Mouse (Mus musculus): ENCODE results near the gene Lamtor5. TPM values are rescaled to one million over a fixed set of nuclear protein-coding genes. Genes with fewer than 3 reads are reported as not detected.

Gene Lamtor5
- total RNA-seq (2021): 74.6 and 91.9 TPM in 2 replicates
- long read RNA-seq, transcript Lamtor5-201 (4 exons, 881 nt): major isoform, 57 of 59 reads
- long read RNA-seq, partial matches to known transcripts: 1 of 59 reads
- long read RNA-seq, other reads (novel, unspliced or antisense): 1 of 59 reads

- peak; percentile 89 for DNase-seq
These were observed at the start of gene Lamtor5 for GRCm38 (mm10) chr3:107278479-107279269. TSS of gene Lamtor5 (plus strand) at chr3:107278858.

- DNase-seq: no peak
These were observed 49.4 kb upstream of the Lamtor5 start for GRCm38 (mm10) chr3:107229221-107229620.

DNA sequence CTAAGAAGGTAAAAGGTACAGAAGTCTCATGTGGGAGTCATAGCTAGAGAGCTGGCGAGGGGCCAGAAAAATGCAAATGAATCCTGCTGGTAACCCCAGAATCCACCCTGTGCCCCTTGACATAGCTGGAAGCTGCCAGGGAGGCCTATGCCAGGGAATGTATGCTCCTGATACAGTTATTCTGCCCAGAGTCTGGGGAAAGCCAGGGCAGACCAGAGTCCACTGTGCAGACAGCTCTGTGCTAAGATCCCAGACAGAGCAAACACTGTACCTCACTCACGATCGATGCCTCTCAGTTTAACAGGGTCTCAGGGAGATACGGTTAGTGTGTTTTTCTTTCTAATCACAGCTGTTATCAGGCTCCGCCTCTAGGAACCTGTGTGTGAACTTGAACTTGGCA is 48.8 kb upstream of the Lamtor5 start:
- no peak for DNase-seq

DNA sequence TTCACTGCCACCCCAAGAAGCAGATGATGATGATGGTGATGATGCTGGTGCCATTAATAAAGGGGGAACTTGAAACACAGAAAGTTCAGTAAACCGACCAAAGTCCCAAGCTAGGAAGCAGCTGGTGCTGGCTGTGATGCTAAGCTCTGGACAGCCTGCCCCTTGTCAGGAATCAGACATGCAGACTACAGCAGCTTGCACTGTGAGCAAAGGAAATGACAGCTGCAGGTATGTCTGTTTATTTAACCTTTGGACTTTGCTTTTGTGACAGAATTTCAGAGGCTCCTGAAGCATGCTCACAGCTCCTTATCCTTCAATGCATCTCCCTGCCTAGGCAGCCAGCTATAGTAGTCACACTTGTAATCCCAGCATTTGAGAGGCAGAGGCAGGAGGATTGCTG is 48.1 kb upstream of the Lamtor5 start, which contains the start of gene A630076J17Rik:
Gene A630076J17Rik (plus strand): TSS at position 88 of the 400 bp plus-strand sequence.
- no peak for DNase-seq

DNA sequence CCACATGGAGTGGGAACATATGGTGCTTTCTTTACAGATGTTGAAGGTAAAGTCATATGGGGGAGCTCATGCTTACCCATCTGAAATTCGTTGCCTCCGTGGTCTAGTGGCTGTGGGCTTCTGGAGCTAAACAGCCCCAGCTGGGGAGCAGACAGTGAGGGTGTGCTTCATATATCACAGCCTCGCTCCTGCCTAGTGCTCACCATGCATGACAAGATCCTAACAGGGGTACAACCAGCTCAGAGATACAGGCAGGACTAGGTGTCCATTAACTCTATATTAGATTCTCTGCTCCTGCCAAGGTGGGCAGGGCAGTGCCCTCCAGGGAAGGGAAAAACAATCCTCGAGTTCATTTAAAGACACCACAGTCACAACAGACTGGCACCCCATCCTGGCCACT is 47.5 kb upstream of the Lamtor5 start:
- no peak for DNase-seq

- peak; percentile 76 for DNase-seq
These were observed 45.3 kb upstream of the Lamtor5 start for GRCm38 (mm10) chr3:107233351-107233813.

DNA sequence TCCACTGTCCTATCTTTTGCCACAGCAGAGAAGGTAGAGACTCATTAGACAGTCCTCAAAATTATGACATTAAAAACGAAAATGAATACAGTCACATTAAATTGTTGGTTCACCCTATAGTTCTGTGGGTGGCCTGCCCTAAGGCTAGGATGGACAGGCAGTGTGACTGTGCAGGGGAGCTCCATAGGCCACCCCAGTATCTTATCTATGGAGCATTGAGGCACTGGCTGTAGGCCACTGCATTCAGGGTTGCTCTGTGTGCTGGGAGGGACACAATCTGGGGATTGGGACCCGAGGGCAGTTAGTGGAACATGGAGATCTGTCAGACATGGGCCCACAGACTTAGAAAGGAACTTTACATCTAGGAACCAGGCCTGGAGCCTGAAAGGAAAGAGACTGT is 44.7 kb upstream of the Lamtor5 start:
- DNase-seq: no peak

GRCm38 (mm10) chr3:107238051-107238450 is 40.6 kb upstream of the Lamtor5 start:
- no peak for DNase-seq

DNA sequence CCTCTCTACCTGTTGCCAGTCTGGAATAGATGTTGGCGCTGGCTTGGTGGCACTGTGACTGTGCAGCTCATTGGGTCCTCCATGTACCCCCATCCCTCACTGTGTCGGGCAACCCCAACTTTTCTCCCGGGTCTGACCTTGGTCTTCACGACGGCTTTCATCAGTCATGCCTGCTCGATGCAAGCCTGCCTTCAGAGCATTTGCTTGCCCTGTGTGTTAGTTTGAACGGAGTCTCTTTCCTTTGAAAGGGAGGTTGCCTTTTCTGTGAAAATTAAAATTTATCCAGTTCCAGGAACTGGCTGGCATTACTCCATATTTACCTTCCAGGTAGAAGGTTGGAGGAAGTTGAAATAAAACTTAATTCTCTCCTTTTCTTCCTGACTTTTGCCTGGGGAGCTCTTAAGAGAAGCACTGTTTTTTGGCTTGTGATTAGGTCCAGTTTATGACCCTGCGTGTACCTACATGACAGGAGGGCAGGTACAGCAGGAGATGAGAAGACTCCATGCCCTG is 40.1 kb upstream of the Lamtor5 start:
- DNase-seq: no peak

- no peak for DNase-seq
These were observed 39.1 kb upstream of the Lamtor5 start, which contains the start of gene Prok1 for GRCm38 (mm10) chr3:107239607-107240006. TSS of gene Prok1 (minus strand) at chr3:107239707.

GRCm38 (mm10) chr3:107241389-107242094 is 37.1 kb upstream of the Lamtor5 start:
- DNase-seq: no peak

DNA sequence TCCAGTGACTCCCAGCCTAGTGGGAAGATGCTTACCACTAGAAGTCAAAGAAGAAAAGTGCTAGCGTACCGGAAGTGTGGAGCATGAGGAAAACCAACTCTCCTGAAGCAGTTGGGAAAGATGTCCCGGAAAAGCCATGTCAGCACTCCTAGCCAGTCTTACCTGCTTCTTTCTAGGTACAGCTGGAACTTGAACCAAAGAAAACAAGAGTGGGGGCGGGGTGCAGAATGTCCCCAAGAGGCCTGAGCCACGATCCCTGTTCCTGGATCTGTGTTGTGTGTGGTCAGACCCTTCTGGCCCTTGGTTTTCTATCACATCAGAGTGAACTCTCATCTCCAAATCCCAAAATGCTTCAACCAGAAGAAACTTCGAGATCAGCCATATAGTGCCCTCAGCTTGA is 31.8 kb upstream of the Lamtor5 start:
- DNase-seq: no peak

DNA sequence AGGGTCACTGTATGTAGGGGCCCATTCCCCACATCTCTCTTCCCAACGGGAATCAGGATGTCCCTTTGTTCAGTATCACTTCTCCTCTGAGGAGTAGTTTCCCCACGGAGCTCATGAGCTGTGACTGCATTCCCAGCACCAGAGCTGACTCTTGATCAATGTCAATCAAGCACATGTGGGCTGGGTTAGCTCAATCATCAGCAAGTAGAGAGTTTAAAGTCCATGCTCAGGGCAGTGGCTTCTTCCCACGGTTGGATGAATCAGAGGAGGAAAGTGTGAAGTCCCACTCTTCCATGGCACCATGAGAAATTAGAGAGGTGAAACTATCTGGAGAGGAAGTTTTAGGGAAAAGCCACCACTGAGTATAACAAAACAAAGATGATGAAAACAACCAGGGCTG is 29.6 kb upstream of the Lamtor5 start:
- DNase-seq: no peak

GRCm38 (mm10) chr3:107250320-107250719 is 28.3 kb upstream of the Lamtor5 start:
- no peak for DNase-seq

DNA sequence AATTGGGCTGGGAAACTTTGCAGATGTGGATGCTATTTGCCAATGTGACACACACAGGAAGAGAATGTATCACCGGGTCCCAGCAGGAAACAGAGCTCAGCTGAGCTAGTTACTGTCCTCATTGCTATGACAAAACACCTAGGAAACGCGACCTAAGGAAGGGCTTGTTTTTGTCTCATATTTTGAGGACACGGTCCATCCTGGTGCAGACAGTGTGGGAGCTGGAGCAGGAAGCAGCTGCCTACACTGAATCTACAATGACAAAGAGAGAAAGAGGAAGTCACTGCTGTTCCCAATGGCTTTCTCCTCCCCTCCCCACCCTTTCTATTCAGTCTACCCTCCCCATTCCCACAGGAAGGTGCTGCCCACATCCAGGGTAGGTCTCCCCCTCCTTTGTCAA is 26.6 kb upstream of the Lamtor5 start:
- no peak for DNase-seq

DNA sequence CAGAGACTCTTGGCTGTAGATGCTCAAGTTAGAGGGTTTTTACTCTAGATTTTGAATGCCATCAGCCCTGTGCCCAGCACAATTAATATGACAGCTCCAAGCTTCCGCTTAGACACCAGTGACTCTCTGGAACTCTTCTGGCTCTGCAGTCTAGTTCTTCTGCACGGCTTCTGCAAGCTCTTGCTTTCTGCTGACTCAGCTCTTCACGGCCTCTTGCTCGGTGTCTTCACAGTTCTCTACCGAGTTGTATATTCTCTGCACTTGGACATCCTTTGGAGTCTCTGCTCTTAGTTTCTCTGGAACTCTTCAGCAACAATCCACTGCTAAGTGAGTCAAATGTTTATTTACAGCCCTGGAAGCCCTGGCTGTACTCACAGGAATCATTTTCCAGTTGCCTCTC is 24.7 kb upstream of the Lamtor5 start:
- DNase-seq: no peak

DNA sequence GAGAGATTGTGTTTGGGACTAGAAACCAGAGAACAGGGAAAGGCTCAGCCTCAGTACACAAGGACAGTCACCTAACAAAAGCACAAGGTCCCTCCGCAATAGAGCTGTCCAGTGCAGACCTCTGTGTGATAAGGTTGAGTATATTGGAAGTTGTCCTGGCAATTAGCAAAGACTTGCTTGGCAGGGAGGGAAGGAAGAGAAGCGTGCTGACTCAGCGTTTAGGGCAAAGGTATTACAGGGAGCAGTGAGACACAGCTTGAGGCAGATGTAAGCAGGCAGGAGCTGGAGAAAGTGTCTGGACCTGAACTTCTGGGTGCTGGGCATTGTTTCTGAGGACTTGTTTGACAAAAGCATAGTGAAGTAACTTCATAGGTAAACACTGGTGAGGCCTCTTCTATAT is 22.7 kb upstream of the Lamtor5 start:
- DNase-seq: no peak

GRCm38 (mm10) chr3:107256724-107257123 is 21.9 kb upstream of the Lamtor5 start:
- DNase-seq: no peak

DNA sequence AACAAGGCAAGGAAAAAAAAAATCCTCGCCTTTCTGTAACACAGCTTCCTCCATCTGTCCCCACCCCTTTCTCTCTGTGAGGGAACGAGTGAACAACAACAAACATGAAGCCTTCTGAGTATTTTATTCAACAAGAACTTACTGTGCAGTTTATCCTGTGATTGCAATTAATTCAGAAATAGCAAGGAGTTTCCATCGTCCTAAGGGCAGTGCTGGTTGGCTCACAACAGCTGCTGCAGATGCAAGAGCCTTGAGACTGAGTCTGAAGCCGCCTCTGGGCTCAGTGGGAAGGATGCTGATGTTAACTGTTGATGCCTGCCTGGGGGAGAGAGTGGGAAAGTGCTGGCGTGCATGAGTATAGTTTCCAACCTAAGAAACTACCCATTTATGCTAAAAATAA is 20.7 kb upstream of the Lamtor5 start:
- no peak for DNase-seq

DNA sequence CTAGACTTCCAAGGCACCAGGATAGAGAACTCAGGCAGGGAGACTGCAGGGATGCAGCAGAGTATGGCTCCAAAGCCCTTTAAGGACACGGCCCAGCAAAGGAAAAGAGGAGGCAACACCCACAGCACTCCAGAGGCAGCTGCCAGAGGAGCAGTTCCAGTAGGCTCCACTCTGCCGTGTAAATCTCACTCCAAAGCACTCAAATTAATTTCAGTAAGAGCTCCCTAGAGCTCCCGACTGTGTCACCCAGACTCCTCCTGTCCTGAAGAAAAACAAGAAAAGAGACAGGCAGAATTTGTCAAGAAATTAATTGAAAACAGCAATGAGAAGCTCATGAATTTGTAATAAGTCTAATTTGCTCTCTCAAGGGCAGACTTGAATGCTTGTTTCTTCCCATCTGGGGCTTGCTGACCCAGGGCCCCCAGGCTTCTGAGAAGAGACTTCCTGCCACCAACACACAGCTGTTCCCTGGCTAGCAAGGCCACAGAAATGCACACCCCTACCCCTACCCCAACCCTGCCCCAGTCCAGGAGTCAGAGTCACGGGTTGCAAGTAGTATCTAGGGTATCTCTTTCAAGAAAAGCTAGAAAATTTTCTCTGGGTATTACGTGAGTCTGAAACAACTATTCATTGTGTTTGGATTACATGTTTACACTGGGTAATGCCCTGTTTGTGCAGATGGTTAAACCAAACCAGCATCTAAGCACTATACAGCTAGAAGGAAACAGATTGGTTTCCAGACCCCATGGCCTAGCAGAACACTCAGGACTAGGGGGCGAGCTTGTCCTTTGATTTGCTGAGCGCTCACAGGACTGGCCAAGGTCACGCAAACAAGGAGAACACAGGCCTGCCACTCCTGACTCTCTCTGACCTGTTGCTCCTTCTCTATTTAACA is 17.5 kb upstream of the Lamtor5 start:
- no peak for DNase-seq

- DNase-seq: peak; percentile 31
These were observed 16.9 kb upstream of the Lamtor5 start for GRCm38 (mm10) chr3:107261851-107262165.

- DNase-seq: no peak
These were observed 11.8 kb upstream of the Lamtor5 start for GRCm38 (mm10) chr3:107266814-107267345.

Measured in adrenal gland, postnatal 25 days (tissue).